Mouse (Mus musculus) embryo, embryonic 10.5 days (tissue): Measurements from ENCODE around the gene Hist1h2bn.

Source experiments
- DNase-seq: peaks from one replicate; pipeline ENCODE4 v3.0.0-alpha.2; 2015; ENCODE audit warnings: low spot score

The Hist1h2bn gene

DNA sequence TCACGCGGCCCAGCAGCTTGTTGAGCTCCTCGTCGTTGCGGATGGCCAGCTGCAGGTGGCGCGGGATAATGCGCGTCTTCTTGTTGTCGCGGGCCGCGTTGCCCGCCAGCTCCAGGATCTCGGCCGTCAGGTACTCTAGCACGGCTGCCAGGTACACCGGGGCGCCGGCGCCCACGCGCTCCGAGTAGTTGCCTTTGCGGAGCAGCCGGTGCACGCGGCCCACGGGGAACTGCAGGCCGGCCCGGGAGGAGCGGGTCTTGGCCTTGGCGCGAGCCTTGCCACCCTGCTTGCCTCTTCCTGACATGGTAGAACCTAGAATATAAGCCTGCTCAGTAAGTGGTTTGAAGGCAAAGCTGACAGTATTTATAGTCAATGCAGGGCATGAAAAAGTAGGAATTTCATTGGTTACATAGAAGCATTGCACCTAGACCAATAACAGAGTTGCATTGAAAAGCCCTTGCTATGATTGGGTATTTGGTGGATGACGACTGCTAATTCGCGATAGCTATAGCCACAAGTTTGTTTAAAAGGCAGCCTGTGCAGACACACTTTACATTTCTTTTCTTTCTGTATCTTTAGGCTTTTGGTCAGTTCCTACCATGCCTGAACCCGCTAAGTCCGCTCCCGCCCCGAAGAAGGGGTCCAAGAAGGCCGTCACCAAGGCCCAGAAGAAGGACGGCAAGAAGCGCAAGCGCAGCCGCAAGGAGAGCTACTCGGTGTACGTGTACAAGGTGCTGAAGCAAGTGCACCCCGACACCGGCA, at the start of gene Hist1h2bn, which contains the start of gene Hist1h2ak:
Gene Hist1h2bn, plus strand, starts transcription at position 600 of the 762 bp plus-strand sequence.
Gene Hist1h2ak, minus strand, starts transcription at position 304 of the 762 bp plus-strand sequence.
- DNase-seq, result peak; percentile 97

DNA sequence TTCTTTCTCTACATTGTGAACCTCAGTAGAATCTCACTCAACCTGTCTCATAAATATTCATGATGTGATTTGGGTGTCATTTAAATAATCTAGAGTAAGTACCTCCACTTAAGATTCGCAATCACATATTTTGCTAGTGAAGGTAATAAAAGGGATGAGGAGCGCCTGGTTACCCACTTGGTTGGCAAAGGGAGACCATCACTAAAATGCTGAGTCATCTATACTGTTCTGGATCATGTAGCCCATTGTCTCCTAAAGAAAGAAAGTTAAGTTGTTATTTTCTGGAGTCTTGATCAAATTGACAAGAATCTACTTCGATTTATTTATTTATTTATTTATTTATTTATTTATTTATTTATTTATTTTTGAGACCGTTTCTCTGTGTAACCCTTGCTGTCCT, 47.3 kb upstream of the Hist1h2bn start:
- DNase-seq, result no peak

DNA sequence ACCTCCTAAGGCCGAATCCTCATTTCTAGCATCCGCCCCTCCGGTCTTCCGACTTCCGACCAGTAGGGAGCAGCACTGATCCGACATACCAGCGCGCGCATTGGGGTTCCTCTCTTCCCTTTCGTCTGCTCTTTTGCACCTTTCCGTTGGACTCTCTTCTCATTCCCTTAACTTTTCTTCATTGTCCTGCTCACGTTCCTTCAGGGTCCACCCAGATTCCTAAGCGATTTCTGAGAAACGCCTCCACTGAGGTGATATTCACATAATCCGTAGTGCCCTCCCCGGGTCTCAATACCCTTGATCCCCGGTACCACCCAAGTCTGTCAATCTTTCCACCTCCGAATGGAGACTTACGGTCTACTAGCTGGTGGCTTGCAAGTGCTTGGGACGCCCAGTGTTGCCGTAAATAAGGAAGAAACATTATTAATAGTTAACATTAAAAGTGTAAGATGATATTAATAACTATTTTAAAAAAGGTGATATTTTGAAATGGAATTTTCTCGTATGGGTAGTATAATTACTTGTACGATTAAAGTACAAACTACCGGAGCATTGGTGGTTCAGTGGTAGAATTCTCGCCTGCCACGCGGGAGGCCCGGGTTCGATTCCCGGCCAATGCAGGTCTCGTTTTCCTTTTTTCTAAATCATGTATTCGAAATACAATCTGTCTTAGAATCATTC, 43.8 kb upstream of the Hist1h2bn start:
- DNase-seq, result peak; percentile 95

DNA sequence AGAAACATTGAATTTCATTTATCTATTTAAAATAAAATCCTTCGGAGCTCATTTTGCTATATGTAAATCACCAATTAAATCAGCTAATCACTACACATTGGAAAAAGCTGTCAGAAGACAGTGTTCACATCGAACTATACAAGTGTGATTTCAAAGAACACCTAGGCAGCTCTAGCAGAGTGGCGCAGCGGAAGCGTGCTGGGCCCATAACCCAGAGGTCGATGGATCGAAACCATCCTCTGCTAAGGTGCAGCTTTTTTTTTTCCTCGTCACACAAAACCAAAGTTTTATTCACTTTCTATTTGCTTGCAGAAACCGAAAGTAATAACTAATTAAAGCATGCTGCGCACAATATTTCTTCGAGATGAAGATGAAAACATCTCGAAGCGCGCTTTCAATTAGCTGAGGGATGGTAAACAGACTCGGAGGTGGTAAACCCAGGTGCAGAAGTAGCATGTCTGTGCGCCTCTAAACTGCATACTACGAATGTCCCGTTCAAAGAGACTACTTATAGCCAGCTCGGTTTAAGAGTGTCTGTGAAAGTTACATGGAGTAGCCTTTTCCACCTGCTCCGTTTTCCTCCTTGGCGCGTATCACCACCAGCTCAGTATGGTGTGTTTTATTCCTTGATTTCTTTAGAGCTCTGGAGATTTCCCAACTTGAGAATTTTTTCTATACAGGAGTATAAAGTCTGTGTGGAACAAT, 43.0 kb upstream of the Hist1h2bn start:
- DNase-seq, result peak; percentile 88

DNA sequence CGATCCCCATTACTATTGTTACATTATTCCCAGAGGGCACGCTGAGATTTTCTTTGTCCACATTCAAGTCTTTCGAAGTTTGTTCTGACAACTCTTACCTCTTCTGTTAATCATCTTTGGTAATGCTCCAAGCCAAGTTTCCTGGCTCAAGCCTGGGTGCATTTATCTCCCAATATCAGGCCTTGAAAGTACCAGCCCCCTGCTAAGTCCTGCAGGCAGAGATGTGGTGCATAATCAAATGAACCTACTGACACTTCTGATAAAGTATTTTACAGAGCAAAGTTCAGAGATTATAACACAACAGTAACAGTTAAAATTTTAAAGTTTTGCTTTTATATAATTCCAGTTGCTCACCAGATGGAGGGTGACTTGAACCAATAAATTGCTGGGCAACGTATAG, 42.2 kb upstream of the Hist1h2bn start:
- no peak for DNase-seq

DNA sequence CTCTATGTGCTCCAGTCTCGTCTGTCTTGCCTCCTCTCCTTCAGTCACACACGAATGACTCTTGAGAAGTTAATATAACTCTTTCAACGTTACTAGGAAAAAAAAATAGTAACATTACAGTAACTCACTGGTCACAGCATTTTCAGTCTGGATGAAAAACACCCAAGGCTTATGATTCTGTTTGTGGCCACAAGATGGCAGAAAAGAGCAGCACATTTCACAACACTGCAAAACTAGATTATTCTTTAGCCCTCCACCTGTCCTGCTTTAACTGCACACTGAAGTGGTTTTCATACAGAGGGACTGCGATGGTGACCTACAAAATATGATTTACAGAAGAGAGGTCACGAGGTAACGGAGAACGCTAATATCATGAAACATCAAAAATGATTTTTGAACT, 39.2 kb upstream of the Hist1h2bn start:
- peak; percentile 84 for DNase-seq

DNA sequence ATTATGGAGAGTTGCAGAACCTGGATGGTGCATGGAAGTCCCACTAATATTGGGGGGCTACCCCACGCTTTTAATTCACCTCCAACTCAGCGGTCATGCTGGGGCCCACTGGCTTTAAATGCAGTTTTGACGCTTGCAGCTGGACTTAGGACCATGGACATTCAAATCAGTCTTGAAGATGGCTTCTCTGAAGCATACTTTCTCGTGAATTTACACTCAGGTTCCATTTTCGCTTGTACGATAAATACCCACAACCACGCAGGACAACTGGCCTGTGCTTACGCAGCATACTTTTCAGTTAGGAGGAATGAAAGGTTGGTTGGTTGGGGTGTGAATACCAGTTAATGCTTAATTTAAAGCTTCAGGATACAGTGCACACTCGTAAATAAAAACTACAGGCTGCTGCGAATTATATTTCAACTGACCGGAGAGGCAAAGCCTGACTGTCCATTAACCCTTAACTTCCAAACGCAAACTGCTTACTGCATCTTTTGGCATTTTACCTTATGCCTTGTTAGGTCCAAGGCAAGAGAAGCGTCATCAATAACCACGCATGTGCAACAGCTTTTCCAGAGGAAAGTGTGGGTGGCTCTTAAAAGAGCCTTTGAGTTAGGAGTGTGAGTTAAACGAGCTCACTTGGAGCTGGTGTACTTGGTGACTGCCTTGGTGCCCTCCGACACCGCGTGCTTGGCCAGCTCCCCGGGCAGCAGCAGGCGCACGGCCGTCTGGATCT, 38.6 kb upstream of the Hist1h2bn start:
- peak; percentile 67 for DNase-seq

DNA sequence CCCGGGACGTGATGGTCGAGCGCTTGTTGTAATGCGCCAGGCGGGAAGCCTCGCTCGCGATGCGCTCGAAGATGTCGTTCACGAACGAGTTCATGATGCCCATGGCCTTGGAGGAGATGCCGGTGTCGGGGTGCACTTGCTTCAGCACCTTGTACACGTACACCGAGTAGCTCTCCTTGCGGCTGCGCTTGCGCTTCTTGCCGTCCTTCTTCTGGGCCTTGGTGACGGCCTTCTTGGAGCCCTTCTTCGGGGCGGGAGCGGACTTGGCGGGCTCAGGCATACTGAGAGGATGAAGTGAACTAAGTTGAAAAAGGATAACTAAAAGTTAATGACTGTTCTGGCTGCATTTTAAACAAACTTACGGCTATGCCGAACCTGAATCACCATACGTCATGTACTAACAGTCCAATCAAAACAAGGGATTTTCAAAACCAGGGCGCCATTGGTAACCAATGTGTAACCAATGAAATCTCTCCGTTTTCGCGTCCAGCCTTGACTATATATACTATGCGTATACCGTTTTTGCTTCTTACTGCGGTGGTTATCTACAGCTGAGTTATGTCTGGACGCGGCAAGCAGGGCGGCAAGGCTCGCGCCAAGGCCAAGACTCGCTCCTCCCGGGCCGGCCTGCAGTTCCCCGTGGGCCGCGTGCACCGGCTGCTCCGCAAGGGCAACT, 37.9 kb upstream of the Hist1h2bn start, which contains the start of the genes Hist1h2bl and Hist1h2ai:
Gene Hist1h2bl, minus strand, starts transcription at position 280 of the 676 bp plus-strand sequence.
Gene Hist1h2ai, plus strand, starts transcription at position 559 of the 676 bp plus-strand sequence.
- peak; percentile 98 for DNase-seq

DNA sequence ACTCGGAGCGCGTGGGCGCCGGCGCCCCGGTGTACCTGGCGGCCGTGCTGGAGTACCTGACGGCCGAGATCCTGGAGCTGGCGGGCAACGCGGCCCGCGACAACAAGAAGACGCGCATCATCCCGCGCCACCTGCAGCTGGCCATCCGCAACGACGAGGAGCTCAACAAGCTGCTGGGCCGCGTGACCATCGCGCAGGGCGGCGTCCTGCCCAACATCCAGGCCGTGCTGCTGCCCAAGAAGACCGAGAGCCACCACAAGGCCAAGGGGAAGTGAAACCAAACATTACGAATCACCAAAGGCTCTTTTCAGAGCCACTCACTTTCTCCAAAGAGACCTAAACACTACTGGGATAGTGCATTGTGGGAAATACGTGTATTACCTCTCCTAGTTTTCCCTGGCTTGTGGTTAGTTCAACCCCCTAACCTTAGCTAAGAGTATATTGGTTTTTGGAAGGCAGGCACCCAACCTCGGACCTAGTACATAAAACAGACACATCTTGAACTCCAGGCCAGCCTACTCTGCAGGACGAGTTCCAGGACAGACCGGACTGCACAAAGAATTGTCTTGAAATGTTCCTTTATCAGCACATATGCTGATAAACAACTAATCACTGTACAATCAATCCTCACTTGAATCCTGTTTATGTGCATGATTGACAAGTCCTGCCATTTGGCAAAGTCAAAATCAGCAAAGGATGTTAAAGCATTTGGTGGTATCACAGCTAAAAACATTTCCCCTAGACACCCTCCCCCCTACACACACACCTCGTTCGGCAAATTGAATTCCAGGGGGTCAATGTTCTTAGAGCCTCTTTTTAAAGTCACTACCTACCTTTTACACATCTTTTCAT, 37.2 kb upstream of the Hist1h2bn start:
- DNase-seq, result peak; percentile 83

DNA sequence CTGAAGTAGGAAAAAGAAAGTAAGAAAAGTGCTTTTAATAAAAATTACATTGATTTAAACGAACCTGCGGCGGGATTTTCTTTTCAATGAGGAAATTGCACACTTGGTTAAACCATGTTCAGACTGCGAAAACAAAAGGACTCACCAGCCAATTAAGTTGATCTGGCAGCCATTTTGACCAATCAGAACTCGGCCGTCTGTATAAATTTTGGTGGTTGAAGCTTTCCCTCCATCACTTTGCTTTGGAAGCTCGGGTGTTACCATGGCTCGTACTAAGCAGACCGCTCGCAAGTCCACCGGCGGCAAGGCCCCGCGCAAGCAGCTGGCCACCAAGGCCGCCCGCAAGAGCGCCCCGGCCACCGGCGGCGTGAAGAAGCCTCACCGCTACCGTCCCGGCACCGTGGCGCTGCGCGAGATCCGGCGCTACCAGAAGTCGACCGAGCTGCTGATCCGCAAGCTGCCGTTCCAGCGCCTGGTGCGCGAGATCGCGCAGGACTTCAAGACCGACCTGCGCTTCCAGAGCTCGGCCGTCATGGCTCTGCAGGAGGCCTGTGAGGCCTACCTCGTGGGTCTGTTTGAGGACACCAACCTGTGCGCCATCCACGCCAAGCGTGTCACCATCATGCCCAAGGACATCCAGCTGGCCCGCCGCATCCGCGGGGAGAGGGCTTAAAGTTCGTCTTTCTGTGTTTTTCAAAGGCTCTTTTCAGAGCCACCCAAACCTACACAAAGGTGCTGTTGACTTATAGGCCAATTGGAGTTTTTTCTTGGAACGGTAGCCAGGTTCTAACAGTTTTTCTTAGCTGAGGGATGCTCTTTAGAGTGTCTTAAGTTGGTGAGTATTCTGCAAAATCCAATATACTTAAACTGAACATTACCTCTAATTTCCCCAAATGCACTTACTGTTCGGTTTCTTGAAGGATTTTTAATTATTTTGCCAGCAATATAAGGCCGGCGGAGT, 36.2 kb upstream of the Hist1h2bn start, which contains the start of gene Hist1h3h:
Gene Hist1h3h, plus strand, starts transcription at position 263 of the 961 bp plus-strand sequence.
- DNase-seq, result peak; percentile 96

DNA sequence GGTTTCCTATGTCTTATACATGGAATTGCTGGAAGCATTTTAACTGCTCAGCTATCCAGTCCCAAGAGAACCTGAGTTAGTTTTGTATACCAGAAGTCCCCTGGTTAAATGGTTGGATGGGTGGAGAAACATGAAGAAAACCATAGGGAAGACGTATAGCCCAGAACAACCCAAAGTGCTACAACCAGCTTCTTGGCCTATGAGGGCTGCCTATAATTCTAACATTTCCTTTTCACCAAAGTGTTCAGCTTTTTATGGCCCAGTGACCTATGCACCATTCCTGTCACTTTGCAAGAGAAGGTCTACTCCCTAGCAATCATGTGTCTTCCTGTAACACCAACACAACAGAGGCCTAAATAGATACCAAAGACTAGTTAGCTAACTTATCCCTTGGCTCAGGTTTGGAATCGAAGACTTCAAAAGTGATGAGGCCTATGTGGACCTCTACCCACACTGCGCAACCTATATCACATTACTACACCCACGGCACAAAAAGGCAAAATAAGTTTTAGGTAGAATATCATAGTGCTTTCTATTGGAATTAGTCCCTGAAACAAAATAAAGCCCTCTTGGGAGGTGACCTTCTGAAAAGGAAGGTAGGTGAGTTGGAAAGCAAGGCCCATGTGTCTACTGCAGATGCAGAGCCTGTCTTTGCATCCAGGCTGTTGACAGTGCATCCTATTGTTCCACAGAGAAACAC, 35.4 kb upstream of the Hist1h2bn start:
- DNase-seq, result peak; percentile 72

DNA sequence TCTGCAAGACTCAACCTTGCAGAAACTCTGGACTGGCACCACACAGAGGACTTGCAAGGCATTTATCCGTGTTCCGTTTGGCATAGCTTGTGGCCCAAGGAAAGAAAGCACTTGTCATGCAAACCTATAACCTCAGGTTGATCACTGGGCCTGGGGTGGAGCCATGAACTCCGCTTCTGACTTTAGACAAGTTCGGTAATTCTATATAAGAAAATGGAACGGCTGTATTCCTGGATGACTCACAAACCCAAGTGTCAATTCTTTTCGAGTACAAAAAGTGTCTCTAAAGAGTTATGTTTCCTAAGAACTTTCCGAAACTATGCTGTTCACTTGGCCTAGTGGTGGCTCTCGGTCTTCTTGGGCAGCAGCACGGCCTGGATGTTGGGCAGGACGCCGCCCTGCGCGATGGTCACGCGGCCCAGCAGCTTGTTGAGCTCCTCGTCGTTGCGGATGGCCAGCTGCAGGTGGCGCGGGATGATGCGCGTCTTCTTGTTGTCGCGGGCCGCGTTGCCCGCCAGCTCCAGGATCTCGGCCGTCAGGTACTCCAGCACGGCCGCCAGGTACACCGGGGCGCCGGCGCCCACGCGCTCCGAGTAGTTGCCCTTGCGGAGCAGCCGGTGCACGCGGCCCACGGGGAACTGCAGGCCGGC, 32.7 kb upstream of the Hist1h2bn start:
- peak; percentile 67 for DNase-seq

DNA sequence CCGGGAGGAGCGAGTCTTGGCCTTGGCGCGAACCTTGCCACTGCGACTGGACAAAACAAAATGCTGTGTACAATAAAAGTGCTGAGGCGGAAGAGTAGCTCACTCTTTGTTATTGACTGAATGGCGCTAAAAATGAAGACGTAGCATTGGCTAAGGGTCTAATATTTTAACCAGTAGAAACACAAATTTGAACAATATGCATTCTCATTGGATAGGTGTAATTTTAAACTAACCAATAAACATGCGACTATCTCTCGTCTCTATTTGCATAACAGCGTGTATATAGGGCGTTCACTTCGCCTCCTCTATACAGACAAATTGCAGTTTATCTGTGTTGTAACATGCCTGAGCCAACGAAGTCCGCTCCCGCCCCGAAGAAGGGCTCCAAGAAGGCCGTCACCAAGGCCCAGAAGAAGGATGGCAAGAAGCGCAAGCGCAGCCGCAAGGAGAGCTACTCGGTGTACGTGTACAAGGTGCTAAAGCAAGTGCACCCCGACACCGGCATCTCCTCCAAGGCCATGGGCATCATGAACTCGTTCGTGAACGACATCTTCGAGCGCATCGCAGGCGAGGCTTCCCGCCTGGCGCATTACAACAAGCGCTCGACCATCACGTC, 32.1 kb upstream of the Hist1h2bn start, which contains the start of gene Hist1h2bm:
Gene Hist1h2bm, plus strand, starts transcription at position 288 of the 616 bp plus-strand sequence.
- DNase-seq, result peak; percentile 96

DNA sequence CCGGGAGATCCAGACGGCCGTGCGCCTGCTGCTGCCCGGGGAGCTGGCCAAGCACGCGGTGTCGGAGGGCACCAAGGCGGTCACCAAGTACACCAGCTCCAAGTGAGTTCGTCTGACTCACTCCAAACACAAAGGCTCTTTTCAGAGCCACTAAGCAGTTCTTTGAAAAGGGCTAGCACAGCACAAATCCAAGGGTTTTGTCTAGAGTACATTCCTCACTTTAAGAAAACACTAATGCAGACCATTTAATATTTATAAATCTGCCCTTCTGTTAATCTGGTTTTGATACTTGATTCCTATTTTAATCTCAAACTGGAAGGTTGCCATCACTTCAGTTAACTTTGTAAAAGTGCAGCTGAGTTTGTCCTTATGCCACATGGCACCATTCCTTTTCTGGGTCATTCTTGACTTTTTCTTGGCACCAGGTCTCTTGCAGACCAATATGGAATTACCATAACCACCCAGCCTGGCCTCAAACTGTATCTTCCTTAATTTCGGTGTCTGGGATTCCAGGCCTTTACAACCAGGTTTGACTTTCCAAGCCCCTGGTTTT, 31.5 kb upstream of the Hist1h2bn start:
- peak; percentile 76 for DNase-seq

DNA sequence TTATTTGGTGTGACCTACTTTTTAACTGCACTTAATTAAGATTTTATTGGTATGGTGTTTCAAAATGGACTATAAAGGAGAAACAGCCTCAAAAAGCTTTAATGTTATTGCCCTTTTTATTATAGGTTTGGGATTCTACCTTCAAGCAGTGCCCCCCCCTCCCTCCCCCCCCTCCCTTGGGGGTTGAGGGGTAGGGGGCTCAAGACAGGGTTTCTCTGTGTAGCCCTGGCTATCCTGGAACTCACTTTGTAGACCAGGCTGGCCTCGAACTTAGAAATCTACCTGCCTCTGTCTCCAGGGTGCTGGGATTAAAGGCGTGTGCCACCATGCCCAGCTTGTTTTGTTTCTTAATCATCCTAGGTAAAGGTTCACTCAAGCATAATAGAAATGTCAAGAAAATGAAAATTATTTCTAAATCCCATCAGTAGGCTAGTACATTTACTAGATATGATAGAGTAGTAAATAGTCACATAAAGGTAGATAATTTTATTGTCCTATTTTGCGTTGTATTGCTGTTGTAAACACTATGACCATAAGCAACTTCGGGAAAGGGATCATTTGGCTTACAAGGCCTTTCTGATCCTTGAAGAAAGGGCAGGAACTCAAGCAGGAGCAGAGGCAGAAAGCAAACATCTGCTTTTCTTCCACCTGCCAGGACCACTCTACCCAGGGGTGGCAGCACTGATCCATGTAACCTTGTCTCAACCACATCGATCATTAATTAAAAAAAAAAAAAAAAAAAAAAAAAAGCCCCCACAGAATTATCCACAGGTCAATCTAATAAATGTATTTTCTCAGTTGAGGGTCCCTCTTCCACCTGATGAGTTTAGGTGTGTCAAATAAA, 30.7 kb upstream of the Hist1h2bn start:
- DNase-seq, result peak; percentile 64
